Mouse (Mus musculus) forebrain, embryonic 11.5 days (tissue): Measurements from ENCODE around the gene Dtd1. TPM values are rescaled to one million over a fixed set of nuclear protein-coding genes. Genes with fewer than 3 reads are reported as not detected.

Source experiments
- ATAC-seq: fragments of 200-750 bp; cut with Nextera tagmentation; replicated peaks from 2 replicates; pipeline ENCODE4 v1.8.0; 2017; ENCODE audit warnings: moderate TSS enrichment; ENCODE audit not compliant: low FRiP score
- DNase-seq: peaks from one replicate; pipeline ENCODE4 v3.0.0-alpha.2; 2017; ENCODE audit warnings: low spot score
- H3K27ac ChIP-seq: fragments of 300-500 bp; sonication (generic); 2 replicates; pipeline ENCODE4 v1.5.1; 2014; ENCODE audit warnings: low read depth, low read length
- H3K27me3 ChIP-seq: fragments of 300-500 bp; sonication (generic); 2 replicates; pipeline ENCODE4 v1.6.1; 2014; ENCODE audit warnings: mild to moderate bottlenecking, low read length, mixed read lengths; ENCODE audit not compliant: control insufficient read depth, insufficient read depth
- H3K36me3 ChIP-seq: fragments of 300-500 bp; sonication (generic); 2 replicates; pipeline ENCODE4 v1.6.1; 2014; ENCODE audit warnings: mild to moderate bottlenecking, low read length, moderate library complexity, mixed read lengths; ENCODE audit not compliant: control insufficient read depth, insufficient read depth
- H3K4me1 ChIP-seq: fragments of 300-500 bp; sonication (generic); replicated peaks from 2 replicates; pipeline ENCODE4 v1.6.1; 2014; ENCODE audit warnings: low read length, mixed read lengths; ENCODE audit not compliant: control insufficient read depth, insufficient read depth
- H3K4me2 ChIP-seq: fragments of 300-500 bp; sonication (generic); 2 replicates; pipeline ENCODE4 v1.6.1; 2014; ENCODE audit warnings: low read depth, mild to moderate bottlenecking, low read length, moderate library complexity, mixed read lengths; ENCODE audit not compliant: severe bottlenecking
- H3K4me3 ChIP-seq: fragments of 300-500 bp; sonication (generic); 2 replicates; pipeline ENCODE4 v1.5.1; 2014; ENCODE audit warnings: low read depth, low read length
- H3K9ac ChIP-seq: fragments of 300-500 bp; sonication (generic); 2 replicates; pipeline ENCODE4 v1.6.1; 2014; ENCODE audit warnings: low read length
- H3K9me3 ChIP-seq: fragments of 300-500 bp; sonication (generic); 2 replicates; pipeline ENCODE4 v1.6.1; 2016; ENCODE audit warnings: low read length, mixed read lengths; ENCODE audit not compliant: control insufficient read depth
- WGBS: fragments of 180-500 bp; shearing (Covaris S2); extraction: QIAGEN DNeasy Blood & Tissue Kit; methylation state at CpG from one replicate; pipeline ENCODE4 v1.1.7; 2014; 5-methylcytosine and 5-hydroxymethylcytosine counted together
- microRNA-seq: library from miRNA; unstranded; fragments of <30 nt; microRNA quantifications from one replicate; pipeline ENCODE4, GENCODE M21; 2016; ENCODE audit not compliant: insufficient number of aligned reads
- polyA plus RNA-seq: library from polyadenylated mRNA; unstranded; fragments of >200 nt; fragmentation: Nextera tagmentation; extraction: Ambion mirVana; gene quantifications from 2 replicates; pipeline ENCODE4 v1.2.1, GENCODE M21; 2014

The Dtd1 gene
- polyA plus RNA-seq, 1 experiment from 2014 or later, result 36.9 TPM

GRCm38 (mm10) chr2:144791671-144792294 lies 192.1 kb downstream of the Dtd1 start:
- DNase-seq (no peak), ATAC-seq (no peak)
- Histone ChIP-seq H3K27ac (no peak overlapping the region), H3K4me2 (no peak overlapping the region), H3K36me3 (no peaks in the 10 kb centered on the region), H3K9ac (no peak overlapping the region), H3K4me1 (no peaks in the 10 kb centered on the region), H3K27me3 (no peaks in the 10 kb centered on the region), H3K9me3 (no peaks in the 10 kb centered on the region), H3K4me3 (no peak overlapping the region)
- WGBS, result 88% methylated on average over 14 of the region's 14 CpGs

- H3K27me3 ChIP-seq, result no peaks in the 10 kb centered on the region
- no peaks in the 10 kb centered on the region for H3K9me3 ChIP-seq
- no peak overlapping the region for H3K27ac ChIP-seq
- 80% methylated on average over 8 of the region's 8 CpGs for WGBS
- no peak for ATAC-seq
- no peak overlapping the region for H3K9ac ChIP-seq
- no peak overlapping the region for H3K4me3 ChIP-seq
- no peaks in the 10 kb centered on the region for H3K36me3 ChIP-seq
- DNase-seq, result no peak
- no peak overlapping the region for H3K4me2 ChIP-seq
- no peaks in the 10 kb centered on the region for H3K4me1 ChIP-seq
Measured at GRCm38 (mm10) chr2:144797515-144797914, 197.8 kb downstream of the Dtd1 start.

- H3K4me2 ChIP-seq, result no peak overlapping the region
- no peak overlapping the region for H3K27ac ChIP-seq
- DNase-seq, result no peak
- no peaks in the 10 kb centered on the region for H3K4me1 ChIP-seq
- H3K9me3 ChIP-seq, result no peaks in the 10 kb centered on the region
- no peaks in the 10 kb centered on the region for H3K27me3 ChIP-seq
- no peaks in the 10 kb centered on the region for H3K36me3 ChIP-seq
- H3K9ac ChIP-seq, result no peak overlapping the region
- no peak overlapping the region for H3K4me3 ChIP-seq
- 61% methylated on average over 15 of the region's 15 CpGs for WGBS
- ATAC-seq, result no peak; the same call in 1 of the 2 replicates
Measured at GRCm38 (mm10) chr2:144807766-144808754, 208.4 kb downstream of the Dtd1 start.

Small RNA genes within 50 kb of the gene (microRNA-seq; reads per million reads assigned to microRNA genes)
- gene Gm24823, result not detected

Other genes starting within 250 kb of the Dtd1 start
- 39.9 and 44.9 TPM in 2 replicates for gene Kat14, start 230.9 kb upstream of the Dtd1 start, polyA plus RNA-seq
- gene Pet117, start 230.9 kb upstream of the Dtd1 start, polyA plus RNA-seq, result 4.7 TPM in 1 of 2 replicates, not detected in the other
- 1.5 and 3.8 TPM in 2 replicates for gene Dzank1, start 72.5 kb upstream of the Dtd1 start, polyA plus RNA-seq
- gene Polr3f, start 72.2 kb upstream of the Dtd1 start, polyA plus RNA-seq, result 34.2 and 36.9 TPM in 2 replicates
- 63.1 and 65.0 TPM in 2 replicates for gene Rbbp9, start 49.0 kb upstream of the Dtd1 start, polyA plus RNA-seq
- 122 TPM in 2 replicates for gene Sec23b, start 43.7 kb upstream of the Dtd1 start, polyA plus RNA-seq
- gene Smim26, start 5.8 kb upstream of the Dtd1 start, polyA plus RNA-seq, result 32.0 and 40.9 TPM in 2 replicates
- not detected in 2 replicates for gene Scp2d1, start 223.8 kb downstream of the Dtd1 start, polyA plus RNA-seq